Mouse (Mus musculus) adipose tissue, adult 10 weeks (tissue): Measurements from ENCODE around the gene Cdh11. TPM values are rescaled to one million over a fixed set of nuclear protein-coding genes. Genes with fewer than 3 reads are reported as not detected.

Experiments
- polyA plus RNA-seq: library from polyadenylated mRNA; stranded (reverse); fragments of 350-450 nt; fragmentation: Illumina TruSeq; extraction: RNeasy Lipid Tissue Mini Kit (QIAGEN cat#74804); gene quantifications from one replicate; pipeline ENCODE4 v1.2.3, GENCODE M21; 2014; ENCODE audit warnings: low read depth, low replicate concordance

The Cdh11 gene
- polyA plus RNA-seq = 9.9 TPM

DNA sequence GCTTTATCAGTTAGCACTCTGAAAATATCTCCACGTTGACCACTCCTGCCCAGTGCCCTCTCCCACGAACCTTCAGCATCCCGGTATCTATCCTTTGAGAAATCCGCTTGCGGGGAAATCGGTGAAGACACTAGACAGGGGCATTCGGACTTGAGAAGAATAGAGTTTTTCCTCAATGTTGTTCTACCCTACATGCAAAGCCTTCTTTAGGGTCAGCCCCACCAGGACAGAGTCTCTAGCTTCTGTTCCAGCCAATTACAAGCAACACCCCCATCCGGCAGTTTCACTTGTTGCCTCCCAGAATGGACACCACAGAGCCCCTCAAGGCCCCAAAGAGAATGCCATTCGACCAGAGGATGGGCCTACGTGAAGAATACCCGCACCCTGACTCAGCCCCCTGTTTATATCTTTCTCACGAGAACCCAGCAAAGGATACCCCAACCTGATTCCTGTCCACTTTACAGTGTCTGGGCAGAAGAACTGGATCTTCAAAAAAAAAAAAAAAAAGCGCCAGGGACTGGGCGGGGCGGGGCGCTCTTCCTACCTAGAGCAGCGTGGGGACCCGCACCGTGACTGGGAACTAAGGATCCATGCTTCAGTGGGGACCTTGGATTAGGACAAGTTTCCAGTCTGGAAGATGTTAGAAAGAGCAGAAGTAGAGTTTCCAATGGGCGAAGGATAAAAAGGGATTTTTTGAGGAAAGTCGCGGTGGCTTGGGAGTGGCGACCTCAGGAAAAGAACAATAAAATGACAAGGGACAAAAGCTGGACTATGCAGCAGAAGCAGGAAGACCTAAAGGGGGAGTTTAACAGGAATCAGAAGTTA, at the start of gene Cdh11:
Gene Cdh11 (minus strand): TSS at position 51 of the 825 bp plus-strand sequence.

